Mouse (Mus musculus) right cerebral cortex, postnatal 36 days (tissue): Measurements from ENCODE around the gene 1700020A23Rik.
"Not testable (repeated sequence)": the region's sequence is repeated elsewhere in the genome, so short reads cannot be mapped to it uniquely, and the experiment has no call there.

Source experiments
- DNase-seq, 2 experiments: peaks; one replicate each; pipeline ENCODE4 v3.0.0; 2022; ENCODE audit warnings: low spot score in 2 of 2, mixed read lengths in 1 of 2

The 1700020A23Rik gene

GRCm38 (mm10) chr2:130404939-130405338, at the start of gene 1700020A23Rik, which contains the start of gene Gm28372:
Gene 1700020A23Rik (plus strand): TSS chr2:130405259.
Gene Gm28372 (plus strand): TSS chr2:130405239.
- DNase-seq = no peak

GRCm38 (mm10) chr2:130357551-130357950, 47.5 kb upstream of the 1700020A23Rik start:
- DNase-seq = no peak

- no peak for DNase-seq
These were observed 46.2 kb upstream of the 1700020A23Rik start for GRCm38 (mm10) chr2:130358852-130359251.

- DNase-seq = no peak
These were observed 42.5 kb upstream of the 1700020A23Rik start for GRCm38 (mm10) chr2:130362511-130363026.

GRCm38 (mm10) chr2:130365211-130366094, 39.6 kb upstream of the 1700020A23Rik start:
- no peak for DNase-seq

- DNase-seq = no peak
These were observed 37.7 kb upstream of the 1700020A23Rik start for GRCm38 (mm10) chr2:130367386-130367785.

- not testable (repeated sequence) for DNase-seq
These were observed 32.0 kb upstream of the 1700020A23Rik start for GRCm38 (mm10) chr2:130373026-130373425.

- DNase-seq = no peak
These were observed 30.1 kb upstream of the 1700020A23Rik start for GRCm38 (mm10) chr2:130374951-130375350.

- no peak for DNase-seq
These were observed 21.9 kb upstream of the 1700020A23Rik start for GRCm38 (mm10) chr2:130383205-130383604.

GRCm38 (mm10) chr2:130383895-130384294, 21.2 kb upstream of the 1700020A23Rik start:
- DNase-seq = no peak

GRCm38 (mm10) chr2:130386212-130386611, 18.8 kb upstream of the 1700020A23Rik start:
- DNase-seq = no peak

GRCm38 (mm10) chr2:130388796-130389195, 16.3 kb upstream of the 1700020A23Rik start:
- DNase-seq = no peak

- no peak for DNase-seq
These were observed 13.9 kb upstream of the 1700020A23Rik start for GRCm38 (mm10) chr2:130390993-130391625.

- no peak for DNase-seq
These were observed 12.2 kb upstream of the 1700020A23Rik start for GRCm38 (mm10) chr2:130392836-130393235.

GRCm38 (mm10) chr2:130395696-130396095, 9.4 kb upstream of the 1700020A23Rik start:
- DNase-seq = no peak

GRCm38 (mm10) chr2:130397186-130397985, 7.7 kb upstream of the 1700020A23Rik start, which contains the start of gene Cpxm1:
Gene Cpxm1 (minus strand): TSS chr2:130397574.
- DNase-seq = no peak

GRCm38 (mm10) chr2:130398091-130398490, 7.0 kb upstream of the 1700020A23Rik start:
- DNase-seq = no peak

- no peak for DNase-seq
These were observed 5.0 kb upstream of the 1700020A23Rik start for GRCm38 (mm10) chr2:130400046-130400445.

- no peak for DNase-seq
These were observed 3.2 kb upstream of the 1700020A23Rik start for GRCm38 (mm10) chr2:130401891-130402290.

GRCm38 (mm10) chr2:130406178-130406577, 1.1 kb downstream of the 1700020A23Rik start, which contains the start of gene Tmem239:
Gene Tmem239 (plus strand): TSS chr2:130406478.
- DNase-seq = no peak

- DNase-seq = no peak
These were observed 3.1 kb downstream of the 1700020A23Rik start for GRCm38 (mm10) chr2:130408194-130408593.
